Mouse (Mus musculus): ENCODE measurements around the gene Lamb3.

Lamb3 gene

GRCm38 (mm10) chr1:193338363-193338995, 131.0 kb downstream of the Lamb3 start:
- no peak for DNase-seq (ENCODE audit: low spot score in 2 of 2)

- no peak for DNase-seq (ENCODE audit: low spot score in 2 of 2)
Measured at GRCm38 (mm10) chr1:193342198-193342946, 134.9 kb downstream of the Lamb3 start.

DNA sequence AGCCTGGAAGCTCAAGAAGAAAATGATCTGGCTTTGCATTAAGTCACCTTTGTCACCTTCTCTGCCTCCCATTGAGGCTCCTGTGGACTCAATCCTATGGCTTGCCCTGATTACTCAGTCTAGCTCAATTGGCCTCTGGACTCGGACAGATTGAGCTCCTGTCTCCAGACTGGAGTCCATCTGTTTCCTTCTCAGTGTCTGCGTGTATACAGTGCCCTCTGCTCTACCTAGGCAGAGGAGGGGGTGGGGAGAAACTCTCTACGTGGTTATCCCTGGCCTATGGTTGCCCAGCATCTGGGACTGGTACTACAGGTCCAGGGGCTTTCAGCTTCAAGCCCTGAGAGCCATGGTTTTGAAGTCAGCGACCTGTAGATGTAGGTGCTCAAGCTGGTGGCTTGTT, 136.4 kb downstream of the Lamb3 start:
- DNase-seq (ENCODE audit: low spot score in 2 of 2): no peak

GRCm38 (mm10) chr1:193344976-193345375, 137.5 kb downstream of the Lamb3 start:
- DNase-seq (ENCODE audit: low spot score in 2 of 2): no peak

- no peak for DNase-seq (ENCODE audit: low spot score in 2 of 2)
Measured at GRCm38 (mm10) chr1:193346908-193347307, 139.4 kb downstream of the Lamb3 start.

- no peak for DNase-seq (ENCODE audit: low spot score in 2 of 2)
Measured at GRCm38 (mm10) chr1:193348261-193348962, 140.9 kb downstream of the Lamb3 start.

GRCm38 (mm10) chr1:193349702-193350545, 142.4 kb downstream of the Lamb3 start:
- no peak for DNase-seq (ENCODE audit: low spot score in 2 of 2)

DNA sequence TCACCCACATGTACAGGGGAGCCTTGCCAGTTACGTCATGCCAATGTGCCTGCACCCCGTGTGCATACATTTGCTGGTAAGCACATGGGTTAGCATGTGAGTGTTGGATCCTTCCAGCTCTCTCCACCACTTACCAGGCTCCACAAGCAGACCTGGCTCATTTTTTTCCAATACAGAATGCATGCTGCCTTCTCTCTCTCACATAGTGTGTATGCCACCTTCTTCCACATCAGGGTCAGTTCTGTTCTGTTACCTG, 143.0 kb downstream of the Lamb3 start:
- no peak for DNase-seq (ENCODE audit: low spot score in 2 of 2)

- DNase-seq (ENCODE audit: low spot score in 2 of 2): no peak
Measured at GRCm38 (mm10) chr1:193351583-193351982, 144.1 kb downstream of the Lamb3 start.

DNA sequence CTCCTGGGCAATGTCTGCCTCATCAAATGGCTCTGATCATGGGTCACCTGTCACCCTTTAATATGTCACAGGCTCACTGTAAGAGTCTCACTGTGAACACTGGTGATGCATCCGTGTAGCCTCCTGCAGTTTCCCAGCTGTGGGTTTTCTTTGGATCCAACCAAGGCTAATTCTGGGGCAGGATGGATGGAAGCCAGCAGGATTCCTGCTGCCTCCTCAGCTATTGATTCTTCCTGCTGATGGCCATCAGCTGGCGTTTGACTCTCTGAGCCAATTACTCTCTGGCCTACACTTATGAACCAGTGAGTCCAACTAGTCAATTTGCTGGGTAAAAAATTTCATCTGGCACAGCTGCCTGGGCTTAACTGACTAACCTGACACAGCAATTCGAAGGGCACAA, 151.7 kb downstream of the Lamb3 start:
- no peak for DNase-seq (ENCODE audit: low spot score in 2 of 2)

DNA sequence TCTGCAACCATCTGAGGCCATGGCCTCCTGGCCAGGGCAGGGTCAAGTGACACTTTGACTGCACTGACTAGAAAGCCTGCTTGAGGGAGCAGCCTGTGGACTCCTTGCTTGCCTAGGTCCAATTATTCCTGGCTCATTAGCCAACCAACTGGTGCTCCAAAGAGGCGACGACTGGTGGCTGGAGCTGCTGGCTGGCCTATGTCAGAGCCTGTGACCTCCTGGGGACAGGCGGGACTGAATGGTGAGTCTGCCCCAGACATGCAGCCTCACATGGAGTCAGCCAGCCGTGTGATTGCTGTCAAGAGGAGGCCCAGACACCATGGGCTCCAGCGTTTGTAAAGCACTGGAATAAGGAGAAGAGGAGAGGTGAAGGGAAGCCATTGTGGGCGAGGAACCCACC, 153.7 kb downstream of the Lamb3 start:
- DNase-seq (ENCODE audit: low spot score in 2 of 2): no peak

DNA sequence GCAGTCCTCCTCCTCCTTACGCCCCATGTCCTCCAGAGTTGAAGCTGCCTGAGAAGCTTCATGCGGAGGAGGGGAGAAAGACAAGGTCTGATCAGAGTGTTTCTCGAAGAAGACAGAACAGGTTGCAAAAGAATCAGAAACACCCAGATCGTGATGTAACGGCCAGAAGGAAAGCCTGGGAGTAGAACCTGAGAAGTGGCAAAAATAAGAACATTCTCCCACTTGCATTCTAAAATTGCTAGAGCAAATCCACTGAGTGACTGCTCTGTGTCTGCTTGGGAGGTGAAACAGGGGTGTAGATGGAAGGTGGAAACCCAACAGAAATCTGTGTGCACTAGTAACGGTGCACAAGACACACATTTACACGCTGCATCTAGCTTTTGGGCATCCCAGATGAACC, 154.6 kb downstream of the Lamb3 start:
- no peak for DNase-seq (ENCODE audit: low spot score in 2 of 2)

- peak in 1 of 2 experiments; percentile 53 for DNase-seq (ENCODE audit: low spot score in 2 of 2)
Measured at GRCm38 (mm10) chr1:193363801-193364231, 156.3 kb downstream of the Lamb3 start.

GRCm38 (mm10) chr1:193368055-193368454, 160.6 kb downstream of the Lamb3 start:
- DNase-seq (ENCODE audit: low spot score in 2 of 2): peak in 1 of 2 experiments; percentile 27

GRCm38 (mm10) chr1:193369091-193369490, 161.6 kb downstream of the Lamb3 start:
- DNase-seq (ENCODE audit: low spot score in 2 of 2): no peak

DNA sequence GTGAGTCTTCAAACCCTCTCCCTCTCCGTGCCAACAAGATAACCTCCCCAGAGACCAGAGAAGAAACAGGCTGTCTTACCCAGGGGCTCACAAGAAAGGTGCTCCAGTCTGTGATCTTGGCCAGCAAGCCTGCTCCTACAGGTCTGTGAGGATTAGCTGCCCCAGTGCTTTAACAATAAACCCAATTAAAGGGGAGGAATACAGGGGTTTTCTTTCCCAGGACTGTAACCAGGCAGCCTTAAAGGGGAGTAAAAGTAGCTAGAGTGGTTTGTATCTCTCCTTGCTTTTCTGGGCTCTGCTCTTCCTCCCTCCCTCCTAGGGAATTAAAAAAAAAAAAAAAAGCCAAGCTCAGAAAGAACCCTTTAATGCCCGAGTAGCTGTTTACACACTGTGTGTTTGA, 162.6 kb downstream of the Lamb3 start, which contains the start of gene Camk1g:
Camk1g (minus strand) TSS at position 203 of the 400 bp plus-strand sequence.
- DNase-seq (ENCODE audit: low spot score in 2 of 2): no peak

DNA sequence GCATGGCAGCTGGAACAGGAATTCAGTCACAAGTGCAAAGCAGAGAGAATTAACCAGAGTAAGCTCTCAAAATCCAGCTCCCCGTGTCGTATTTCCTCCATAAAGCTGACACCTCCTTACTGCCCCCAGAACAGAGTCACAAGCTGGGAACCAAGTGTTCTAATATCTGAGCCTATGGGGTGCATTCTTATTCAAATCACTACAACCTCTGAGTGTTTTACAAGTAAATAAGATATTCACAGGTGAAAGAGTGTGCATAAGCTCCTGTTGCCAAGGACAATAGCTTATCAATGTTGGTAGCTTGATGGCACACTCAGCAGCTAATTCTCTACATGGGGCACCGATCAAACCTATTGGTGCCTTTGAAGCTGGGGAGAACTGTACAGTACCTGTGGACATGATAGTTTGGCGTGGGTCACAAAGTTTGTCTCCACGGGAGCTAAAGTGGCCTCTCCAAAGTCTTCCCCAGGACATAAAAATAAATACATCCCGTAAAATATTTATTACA, 166.5 kb downstream of the Lamb3 start:
- no peak for DNase-seq (ENCODE audit: low spot score in 2 of 2)

GRCm38 (mm10) chr1:193376478-193377134, 169.1 kb downstream of the Lamb3 start:
- DNase-seq (ENCODE audit: low spot score in 2 of 2): peak; percentile 34 to 42

- no peak for DNase-seq (ENCODE audit: low spot score in 2 of 2)
Measured at GRCm38 (mm10) chr1:193379634-193380033, 172.1 kb downstream of the Lamb3 start.

GRCm38 (mm10) chr1:193380877-193381276, 173.4 kb downstream of the Lamb3 start:
- DNase-seq (ENCODE audit: low spot score in 2 of 2): no peak

Measured in heart, adult 9 months (tissue).